Mouse (Mus musculus) frontal cortex, postnatal 10 days (tissue): ENCODE results near the gene Gas2.

Experiments used
- DNase-seq, 2 experiments: peaks; one replicate each; pipeline ENCODE4 v3.0.0; 2022; ENCODE audit warnings: low spot score in 2 of 2, mixed read lengths in 1 of 2

The Gas2 gene

DNA sequence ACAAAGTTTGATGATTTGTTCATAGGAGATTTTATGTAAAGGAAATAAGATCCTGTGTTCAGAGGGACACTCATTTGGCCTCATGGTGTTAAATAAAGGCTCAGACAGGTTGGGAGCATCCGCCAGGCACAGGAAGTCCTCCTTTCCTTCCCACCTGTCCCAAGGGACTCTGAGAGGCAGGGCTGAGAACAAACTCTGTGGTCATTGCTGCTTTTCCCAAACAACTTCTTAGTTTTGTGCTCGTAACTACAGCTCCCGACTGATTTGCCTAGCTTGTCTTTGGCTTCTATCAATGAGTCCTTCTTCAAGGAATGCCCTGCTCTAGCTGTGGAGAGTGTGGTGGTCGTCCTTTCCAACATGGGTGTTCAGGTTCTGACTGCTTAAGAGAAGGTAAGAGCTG, 18.3 kb downstream of the Gas2 start:
- no peak for DNase-seq

DNA sequence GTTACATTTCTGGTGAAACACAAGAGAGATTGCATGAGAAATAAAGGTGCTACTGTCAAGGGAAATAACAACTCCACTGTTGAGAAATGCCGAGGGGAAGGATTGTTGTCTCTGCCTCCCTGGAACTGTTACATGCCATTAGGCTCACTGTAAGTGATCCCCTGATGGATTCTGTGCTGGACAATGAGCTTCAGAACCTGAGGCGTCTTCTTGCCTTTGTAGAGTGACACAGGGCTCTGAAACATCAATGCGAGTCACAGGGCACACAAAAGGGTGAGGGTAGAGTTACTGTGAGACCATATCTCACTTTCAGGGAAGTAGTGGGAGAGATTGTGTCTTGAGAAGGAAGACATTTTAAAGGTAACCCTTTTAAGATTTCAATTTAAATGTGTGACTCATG, 23.5 kb downstream of the Gas2 start:
- DNase-seq, result no peak

DNA sequence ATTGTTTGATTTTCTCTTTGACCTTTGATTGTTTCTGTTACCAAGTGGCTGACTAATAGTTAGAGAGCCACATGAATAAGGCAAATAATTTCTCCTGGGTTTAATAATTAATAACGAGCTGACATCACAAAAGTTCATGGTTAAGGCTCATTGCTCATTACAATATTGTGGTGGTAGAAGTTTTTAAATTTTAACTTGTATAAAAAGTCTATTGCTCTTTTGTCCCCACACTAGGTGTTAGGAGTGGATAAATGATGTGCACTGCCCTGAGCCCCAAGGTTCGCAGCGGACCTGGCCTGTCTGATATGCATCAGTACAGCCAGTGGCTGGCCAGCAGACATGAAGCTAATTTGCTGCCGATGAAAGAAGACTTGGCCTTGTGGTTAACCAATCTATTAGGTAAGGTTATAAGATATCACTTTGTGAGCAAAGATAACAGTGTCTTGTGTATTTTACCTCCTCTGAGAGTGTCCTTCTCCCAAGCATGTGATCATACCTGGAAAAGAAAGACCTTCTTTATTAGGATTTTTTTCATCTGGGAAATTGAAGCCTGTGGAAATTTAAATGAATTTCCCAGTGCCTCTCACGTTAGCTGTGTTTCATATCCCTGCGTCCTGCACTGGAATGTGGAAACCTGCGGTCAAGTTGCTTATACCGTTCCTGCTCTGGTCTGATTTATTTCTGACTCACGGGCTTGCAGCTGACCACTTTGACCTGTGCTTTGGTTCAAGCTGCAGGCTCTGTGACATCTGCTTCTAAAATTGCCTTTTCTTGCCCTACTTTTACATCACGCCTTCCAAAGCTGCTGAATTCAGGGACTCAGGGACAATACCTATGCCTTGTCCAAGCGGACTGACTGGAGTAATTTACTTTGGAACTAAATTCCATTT, 26.1 kb downstream of the Gas2 start:
- no peak for DNase-seq

DNA sequence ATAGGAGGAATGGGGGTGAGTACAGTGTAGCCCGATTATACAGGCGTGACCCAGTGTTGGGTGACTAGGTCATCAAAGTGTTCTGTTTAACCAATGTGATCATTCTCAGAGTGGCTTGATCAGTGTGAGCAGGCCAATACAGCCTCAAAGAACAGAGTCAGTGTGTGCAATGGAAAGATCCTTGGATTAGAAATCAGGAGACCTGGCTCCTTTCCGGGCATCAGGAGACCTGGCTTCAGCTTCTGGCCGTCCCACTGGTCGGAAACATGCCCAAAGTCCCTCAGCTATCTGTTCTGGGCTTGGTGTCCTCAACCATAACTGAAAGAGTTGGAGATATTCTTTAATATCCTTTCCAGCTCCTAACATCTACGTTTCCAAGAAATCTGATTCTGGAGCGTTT, 27.8 kb downstream of the Gas2 start:
- DNase-seq, result no peak

DNA sequence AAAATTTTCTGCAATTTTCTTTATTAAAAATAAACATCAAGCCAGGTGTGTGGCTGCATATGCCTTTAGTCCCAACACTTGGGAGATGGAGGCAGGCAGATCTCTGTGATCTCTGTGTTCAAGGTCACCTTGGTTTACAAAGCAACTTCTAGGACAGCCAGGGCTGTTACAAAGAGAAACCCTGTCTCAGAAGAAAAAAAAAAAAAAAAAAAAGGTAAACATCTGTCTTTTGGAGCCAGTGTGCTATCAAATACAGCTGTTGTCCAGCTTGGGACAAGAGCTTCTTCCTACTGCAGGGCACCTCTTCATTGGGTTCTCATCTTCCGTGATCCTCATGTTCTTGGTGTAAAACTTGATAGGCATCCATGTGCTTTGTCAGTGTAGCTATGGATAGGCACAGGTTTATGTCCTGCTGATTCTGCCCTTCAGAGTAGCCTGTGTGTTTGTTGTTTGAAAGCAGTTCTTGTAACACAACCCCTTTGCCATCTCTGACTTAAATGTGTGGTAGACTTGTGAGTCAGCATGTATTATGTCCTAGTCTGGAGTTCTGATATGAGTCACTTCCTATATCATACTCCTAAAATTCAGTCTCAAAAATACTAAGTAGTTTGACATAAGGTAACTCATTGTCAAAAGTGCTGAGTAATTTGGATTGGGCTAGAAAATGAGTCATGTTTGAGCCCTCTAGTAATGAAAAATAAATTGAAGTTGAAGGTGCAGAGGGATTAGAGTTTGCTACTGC, 30.6 kb downstream of the Gas2 start:
- DNase-seq, result no peak

GRCm38 (mm10) chr7:51893008-51893407, 31.2 kb downstream of the Gas2 start:
- no peak for DNase-seq

DNA sequence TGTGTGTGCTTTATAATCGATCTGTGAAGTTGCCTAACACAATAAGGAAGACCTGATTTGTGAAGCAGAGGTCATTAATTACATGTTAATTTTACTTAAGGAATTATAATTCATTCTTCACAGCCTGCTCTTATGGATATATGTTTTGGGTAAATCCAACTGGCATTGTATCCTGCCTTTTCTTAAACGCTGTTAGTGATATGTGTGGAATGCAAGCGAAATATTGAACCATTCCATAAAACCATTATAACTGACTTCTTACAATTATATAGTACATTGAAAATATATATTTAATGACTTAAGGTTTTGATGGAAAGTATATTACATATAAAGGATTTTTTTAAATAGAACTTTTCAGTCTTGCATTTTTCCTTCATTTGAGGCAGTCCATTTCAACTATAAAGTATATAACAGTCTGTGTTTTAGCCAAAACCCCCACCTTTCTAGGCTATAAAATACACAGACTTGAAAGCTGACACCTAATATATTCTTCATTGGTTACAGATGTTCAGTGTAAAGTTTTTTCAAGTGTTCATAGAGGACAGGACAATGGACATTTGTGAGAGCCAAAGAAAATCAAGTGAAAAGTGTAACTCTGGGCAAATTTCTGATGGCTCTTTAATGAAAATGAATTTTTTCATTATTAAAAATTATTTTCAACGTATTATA, 32.5 kb downstream of the Gas2 start:
- no peak for DNase-seq

DNA sequence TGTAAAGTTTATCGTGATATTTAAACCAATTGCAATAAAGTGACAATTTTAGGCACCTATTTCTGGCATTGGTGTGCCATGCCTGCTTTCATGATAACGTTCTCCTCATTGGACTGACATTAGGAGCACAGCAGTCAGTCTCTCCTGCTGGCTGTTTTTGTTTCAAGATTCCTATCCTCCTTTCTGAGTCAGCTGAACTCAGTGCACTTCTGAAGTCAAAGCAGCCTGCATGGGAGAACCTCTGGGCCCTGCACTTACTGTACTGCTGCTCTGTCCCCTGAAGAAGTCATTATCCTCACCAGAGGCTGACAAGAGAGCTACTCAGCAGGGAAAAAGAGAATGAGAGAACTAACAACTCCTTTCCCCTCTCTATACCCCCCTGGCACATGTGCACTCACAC, 33.1 kb downstream of the Gas2 start:
- DNase-seq, result no peak

- DNase-seq, result no peak
These were observed 37.3 kb downstream of the Gas2 start for GRCm38 (mm10) chr7:51899066-51899465.

DNA sequence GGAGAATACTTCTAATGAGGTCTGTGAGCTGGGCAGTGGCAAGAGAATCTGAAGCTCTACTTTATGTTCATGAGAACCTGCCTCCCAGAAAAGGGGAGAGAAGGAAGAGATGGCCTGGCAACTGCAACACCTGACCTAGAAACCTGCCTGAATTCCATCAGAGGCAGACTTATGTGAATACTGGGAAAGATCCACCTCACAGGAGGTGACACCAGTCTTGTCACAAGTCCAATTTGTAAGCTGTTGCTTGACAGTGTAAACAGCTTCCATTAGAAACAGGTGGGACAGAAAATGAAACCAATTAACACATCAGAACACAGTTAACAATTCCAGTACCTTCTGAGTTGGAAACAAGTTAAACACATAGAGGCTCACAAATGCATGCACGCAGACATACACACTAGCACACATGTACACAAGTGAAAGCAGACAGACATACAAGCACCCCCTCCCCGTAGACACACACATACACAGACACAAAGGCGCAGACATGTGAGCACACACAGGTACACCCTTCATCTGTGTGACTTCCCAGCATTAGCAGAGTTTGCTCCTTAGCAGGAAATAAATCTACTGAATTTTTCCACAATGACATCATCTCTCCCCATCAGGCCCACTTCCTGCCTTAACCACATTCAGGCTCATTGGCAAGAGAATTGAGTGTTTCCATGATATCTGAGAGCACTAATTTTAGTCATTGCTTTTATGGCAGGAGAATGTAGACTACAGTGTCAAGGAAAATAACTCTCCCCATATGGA, 51.7 kb downstream of the Gas2 start:
- no peak for DNase-seq

DNA sequence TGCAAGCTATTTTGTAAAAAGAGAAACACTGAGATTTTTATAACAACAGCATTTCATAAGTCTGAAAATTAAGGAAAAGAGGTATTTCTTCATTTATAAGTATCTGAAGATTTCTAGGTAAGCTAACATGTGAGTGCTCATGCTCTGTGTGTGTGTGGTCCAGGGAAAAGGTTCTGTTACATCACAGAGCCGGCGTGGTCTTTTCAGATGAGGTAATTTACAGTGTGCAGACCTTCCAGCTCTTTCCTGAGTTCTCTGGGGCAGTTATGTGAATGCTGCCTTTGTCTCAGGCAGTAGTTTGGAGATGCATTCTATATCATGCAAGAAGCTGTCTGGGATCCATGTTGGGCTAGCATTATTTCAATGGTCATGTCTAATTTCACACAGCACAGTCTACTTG, 52.3 kb downstream of the Gas2 start:
- DNase-seq, result no peak

DNA sequence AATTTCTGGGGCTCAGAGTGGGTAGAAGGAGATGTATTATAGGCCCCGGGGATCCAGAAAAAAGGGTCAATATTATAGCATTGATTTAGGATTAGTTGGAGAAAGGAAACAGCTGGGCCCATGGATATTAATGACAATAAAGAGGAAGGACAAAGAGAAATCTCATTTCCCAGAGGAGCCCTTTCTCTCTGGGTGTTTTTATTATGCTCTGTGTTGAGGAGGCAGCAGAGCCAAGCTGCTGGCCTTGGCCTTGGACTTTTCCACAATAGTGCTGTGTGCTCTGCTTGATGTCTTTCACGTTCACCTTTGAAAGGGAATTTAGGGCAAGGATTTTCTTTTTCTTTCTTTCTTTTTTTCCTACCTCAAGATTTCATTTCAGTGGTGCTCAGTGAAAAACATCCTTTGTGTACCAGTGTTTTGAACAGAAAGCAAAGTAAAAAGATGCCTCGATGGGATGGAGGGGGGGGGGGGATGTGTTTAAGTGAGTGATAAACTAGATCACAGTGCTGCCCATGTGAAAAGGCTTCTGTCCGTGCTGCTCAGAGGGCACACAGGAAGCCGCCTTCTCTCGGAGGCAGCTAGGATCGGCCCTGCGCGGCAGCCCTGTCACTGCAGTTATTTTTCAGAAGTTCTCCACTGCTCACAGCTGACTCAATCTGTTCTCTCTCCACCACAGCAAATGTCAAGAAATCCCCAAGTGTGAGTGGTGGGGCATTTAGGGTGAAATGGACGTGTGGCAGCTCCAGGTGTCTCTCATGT, 67.1 kb downstream of the Gas2 start:
- DNase-seq, result no peak

- DNase-seq, result no peak
These were observed 69.4 kb downstream of the Gas2 start for GRCm38 (mm10) chr7:51931217-51931616.

DNA sequence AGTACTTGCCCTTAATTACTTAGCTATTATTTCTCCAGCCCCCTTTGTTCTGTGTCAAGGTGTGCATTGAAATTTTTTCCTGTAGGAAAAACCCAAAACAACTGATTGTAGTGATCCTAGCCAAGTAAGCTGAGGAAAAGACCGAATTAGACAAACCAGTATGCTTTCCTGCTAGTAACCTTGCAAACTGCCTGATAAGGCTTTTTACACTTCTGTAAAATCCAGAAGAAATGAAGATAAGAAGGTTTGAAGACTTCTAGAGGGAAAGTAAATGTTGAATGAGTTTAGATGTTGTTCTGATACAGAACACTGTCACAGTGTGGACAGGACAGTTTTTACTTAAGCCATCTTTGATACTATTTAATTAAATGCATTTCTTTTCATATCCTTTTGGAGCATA, 75.5 kb downstream of the Gas2 start:
- no peak for DNase-seq

DNA sequence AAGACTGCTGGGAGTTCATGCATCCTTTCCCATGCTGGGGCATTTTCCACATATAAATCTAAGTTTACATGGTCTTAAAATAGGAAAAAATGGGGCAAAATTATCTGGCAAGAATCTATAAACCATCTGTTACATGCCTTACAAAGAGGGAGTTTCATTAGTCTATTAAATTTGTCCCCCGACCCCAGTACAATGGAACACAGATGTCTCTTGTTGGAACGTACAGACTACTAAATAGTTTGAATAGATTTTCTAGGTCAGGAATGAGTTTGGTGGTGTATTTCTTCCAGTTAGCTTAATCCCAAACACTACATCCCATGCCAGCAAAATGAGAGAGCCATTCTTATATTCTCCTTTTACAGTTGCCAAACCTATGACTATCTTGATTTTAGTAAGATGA, 78.6 kb downstream of the Gas2 start:
- DNase-seq, result no peak

DNA sequence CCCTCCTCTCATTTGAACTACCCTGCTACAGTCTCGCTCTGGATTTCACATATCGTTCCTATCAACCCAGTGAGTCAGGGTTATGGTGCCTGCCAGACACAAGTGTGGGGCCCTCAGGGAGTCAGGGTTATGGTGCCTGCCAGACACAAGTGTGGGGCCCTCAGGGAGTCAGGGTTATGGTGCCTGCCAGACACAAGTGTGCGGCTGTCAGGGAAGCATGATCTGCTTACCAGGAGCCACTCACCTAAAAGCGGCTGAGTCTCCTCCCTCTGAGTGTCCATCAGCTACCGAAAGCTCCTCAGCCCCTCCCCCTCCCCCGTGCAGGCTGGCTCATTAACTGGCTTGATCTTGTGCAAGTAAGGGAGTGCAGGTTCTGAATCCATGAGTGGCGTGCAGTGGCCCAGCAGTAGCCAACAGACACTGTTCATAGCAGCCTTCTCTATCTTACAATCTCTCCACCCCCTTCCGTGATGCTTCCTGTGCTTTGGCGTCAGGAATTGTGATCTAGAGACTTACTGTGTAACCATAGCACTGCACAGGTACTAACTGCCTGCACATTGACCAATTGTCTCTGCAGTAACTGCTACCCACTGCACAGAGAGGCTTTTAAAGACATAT, 93.7 kb downstream of the Gas2 start:
- no peak for DNase-seq

DNA sequence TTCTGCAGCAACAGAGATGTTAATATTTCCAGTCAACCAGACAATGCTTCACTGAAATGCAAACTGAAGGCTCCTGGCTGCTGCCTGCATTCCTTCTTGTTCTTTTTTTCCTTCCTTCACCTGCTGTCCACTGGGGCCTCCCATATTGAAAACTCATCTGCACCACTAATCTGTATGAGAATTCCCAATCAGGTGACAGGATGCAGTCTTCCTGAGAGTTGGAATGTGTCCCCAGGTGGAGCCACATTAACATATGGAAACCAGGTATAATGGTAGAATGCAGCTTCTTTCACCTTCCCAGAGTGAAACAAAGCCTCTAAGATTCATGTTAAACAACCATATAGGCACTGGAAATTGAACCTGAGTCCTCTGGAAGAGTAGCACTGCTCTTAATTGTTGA, 96.0 kb downstream of the Gas2 start:
- no peak for DNase-seq

- DNase-seq, result no peak
These were observed 99.0 kb downstream of the Gas2 start for GRCm38 (mm10) chr7:51960698-51961374.

- DNase-seq, result no peak
These were observed 100.6 kb downstream of the Gas2 start for GRCm38 (mm10) chr7:51962219-51962952.
